Mouse (Mus musculus): Measurements from ENCODE around the gene Wscd2. TPM values are rescaled to one million over a fixed set of nuclear protein-coding genes. Genes with fewer than 3 reads are reported as not detected.

Gene Wscd2
- total and polyA plus RNA-seq, 3 experiments, result 0.38 to 0.51 (median 0.39) TPM

- TF ChIP-seq ZKSCAN1 (IDR thresholded peaks at IDR 0.05; ENCODE audit: borderline replicate concordance, low read depth, low read length) (no peak), POLR2AphosphoS2 (IDR thresholded peaks at IDR 0.05; ENCODE audit: low read depth, low read length) (no peak), UBTF (IDR thresholded peaks at IDR 0.05; ENCODE audit: low read depth, low read length) (no peak), TCF12 (IDR thresholded peaks at IDR 0.05; ENCODE audit: low read depth, low read length) (no peak), JUND (conservative IDR thresholded peaks at IDR 0.05; ENCODE audit: low read depth, low read length) (no peak), NRF1 (IDR thresholded peaks at IDR 0.05; ENCODE audit: low read depth, low read length) (no peak), MEF2A (IDR thresholded peaks at IDR 0.05; ENCODE audit: borderline replicate concordance, low read depth, low read length) (no peak)
- Histone ChIP-seq H3K27me3 (replicated peaks) (peaks cover 76% of the 10 kb centered on the region), H3K9me3 (replicated peaks; ENCODE audit: low read length) (peaks cover 7% of the 10 kb centered on the region), H3K79me2 (replicated peaks; ENCODE audit: control insufficient read depth, extremely low read depth, insufficient read depth, poor library complexity, severe bottlenecking) (no peaks in the 10 kb centered on the region), H3K4me2 (ENCODE audit: insufficient read depth, low read depth, poor library complexity, severe bottlenecking) (no peak overlapping the region), H3K27ac (ENCODE audit: insufficient read depth, low read depth) (no peak overlapping the region), H3K4me1 (ENCODE audit: control insufficient read depth in 1 of 2, insufficient read depth in 2 of 2) (no peaks in the 10 kb centered on the region), H3K9ac (ENCODE audit: insufficient read depth, low read depth) (no peak overlapping the region), H3K4me3 (replicated peaks in 1 of 3; ENCODE audit: low read depth in 2 of 3, low read length in 2 of 3, poor library complexity in 1 of 3) (no peak overlapping the region), H3K36me3 (replicated peaks in 1 of 2; ENCODE audit: control insufficient read depth in 1 of 2, insufficient read depth in 1 of 2, low read length in 1 of 2) (no peaks in the 10 kb centered on the region)
- DNase-seq (ENCODE audit: extremely low read depth), result no peak
- in situ Hi-C loops (cut with MboI; ENCODE audit: low pct_ligation_motif_present, low pct_unique_long_range_greater_than_20kb, low sequenced_read_pairs) (no loop called here), dilution Hi-C loops (cut with MboI; ENCODE audit: extremely low pct_ligation_motif_present, extremely low pct_unique_long_range_greater_than_20kb, low sequenced_read_pairs) (no loop called here)
Observed at GRCm38 (mm10) chr5:113610490-113610889, 120.4 kb downstream of the Wscd2 start.

DNA sequence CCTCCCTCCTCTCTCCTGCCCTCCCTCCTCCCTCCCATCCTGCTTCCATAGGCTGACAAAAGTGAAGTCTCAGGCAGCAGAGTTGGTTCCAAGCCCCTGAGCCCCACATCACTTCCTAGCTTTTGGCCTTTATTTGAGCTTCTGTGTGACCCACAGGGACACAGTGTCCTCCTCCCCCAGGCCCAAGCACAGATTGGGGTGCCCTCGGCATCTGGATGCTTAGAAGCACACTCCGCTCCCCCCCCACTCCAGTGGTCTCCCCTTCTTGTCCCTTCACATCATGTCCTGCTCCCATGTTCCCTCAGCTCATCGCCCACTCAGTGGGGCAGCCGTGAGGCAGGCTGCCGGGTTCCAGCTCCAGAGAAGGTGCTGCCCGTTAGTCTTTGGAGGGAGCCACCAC, 121.0 kb downstream of the Wscd2 start:
- DNase-seq (ENCODE audit: extremely low read depth), result no peak
- Histone ChIP-seq H3K4me3 (replicated peaks in 1 of 3; ENCODE audit: low read depth in 2 of 3, low read length in 2 of 3, poor library complexity in 1 of 3) (no peak overlapping the region), H3K27me3 (replicated peaks) (peaks cover 75% of the 10 kb centered on the region), H3K79me2 (replicated peaks; ENCODE audit: control insufficient read depth, extremely low read depth, insufficient read depth, poor library complexity, severe bottlenecking) (no peaks in the 10 kb centered on the region), H3K4me2 (ENCODE audit: insufficient read depth, low read depth, poor library complexity, severe bottlenecking) (no peak overlapping the region), H3K36me3 (replicated peaks in 1 of 2; ENCODE audit: control insufficient read depth in 1 of 2, insufficient read depth in 1 of 2, low read length in 1 of 2) (no peaks in the 10 kb centered on the region), H3K9me3 (replicated peaks; ENCODE audit: low read length) (peaks cover 10% of the 10 kb centered on the region), H3K27ac (ENCODE audit: insufficient read depth, low read depth) (no peak overlapping the region), H3K9ac (ENCODE audit: insufficient read depth, low read depth) (no peak overlapping the region), H3K4me1 (ENCODE audit: control insufficient read depth in 1 of 2, insufficient read depth in 2 of 2) (no peaks in the 10 kb centered on the region)
- no peak for TF ChIP-seq ETS1 (conservative IDR thresholded peaks at IDR 0.05; ENCODE audit: low read depth, low read length)
- TF ChIP-seq BHLHE40 (IDR thresholded peaks at IDR 0.05; ENCODE audit: low read depth, low read length), result no peak
- in situ Hi-C loops (cut with MboI; ENCODE audit: low pct_ligation_motif_present, low pct_unique_long_range_greater_than_20kb, low sequenced_read_pairs) (no loop called here), dilution Hi-C loops (cut with MboI; ENCODE audit: extremely low pct_ligation_motif_present, extremely low pct_unique_long_range_greater_than_20kb, low sequenced_read_pairs) (no loop called here)

- DNase-seq (ENCODE audit: extremely low read depth), result no peak
- TF ChIP-seq CTCF (conservative IDR thresholded peaks at IDR 0.05 in 1 of 2, IDR thresholded peaks at IDR 0.05 in 1 of 2; ENCODE audit: low read depth in 2 of 2, low read length in 2 of 2) (no peak), JUND (conservative IDR thresholded peaks at IDR 0.05; ENCODE audit: low read depth, low read length) (no peak), MEF2A (IDR thresholded peaks at IDR 0.05; ENCODE audit: borderline replicate concordance, low read depth, low read length) (no peak), EP300 (IDR thresholded peaks at IDR 0.05; ENCODE audit: low read length) (no peak), RAD21 (IDR thresholded peaks at IDR 0.05; ENCODE audit: low read depth, low read length) (no peak), MAFK (IDR thresholded peaks at IDR 0.05; ENCODE audit: insufficient replicate concordance, low read length) (no peak), BHLHE40 (IDR thresholded peaks at IDR 0.05; ENCODE audit: low read depth, low read length) (no peak), IRF4 (IDR thresholded peaks at IDR 0.05; ENCODE audit: low read depth, low read length) (no peak), SMC3 (IDR thresholded peaks at IDR 0.05; ENCODE audit: low read depth, low read length) (no peak), ZKSCAN1 (IDR thresholded peaks at IDR 0.05; ENCODE audit: borderline replicate concordance, low read depth, low read length) (no peak), NELFE (IDR thresholded peaks at IDR 0.05; ENCODE audit: low read depth, low read length) (no peak), NRF1 (IDR thresholded peaks at IDR 0.05; ENCODE audit: low read depth, low read length) (no peak), SIN3A (IDR thresholded peaks at IDR 0.05; ENCODE audit: low read length) (no peak), POLR2A (IDR thresholded peaks at IDR 0.05; ENCODE audit: low read depth, low read length) (no peak), UBTF (IDR thresholded peaks at IDR 0.05; ENCODE audit: low read depth, low read length) (no peak), USF2 (conservative IDR thresholded peaks at IDR 0.05; ENCODE audit: low read depth, low read length) (no peak), ELF1 (IDR thresholded peaks at IDR 0.05; ENCODE audit: low read depth, low read length) (no peak), E2F4 (IDR thresholded peaks at IDR 0.05; ENCODE audit: insufficient replicate concordance, low read depth, low read length) (no peak), MAZ (IDR thresholded peaks at IDR 0.05; ENCODE audit: low read depth, low read length) (no peak), ETS1 (conservative IDR thresholded peaks at IDR 0.05; ENCODE audit: low read depth, low read length) (no peak)
- Histone ChIP-seq H3K4me3 (replicated peaks in 1 of 3; ENCODE audit: low read depth in 2 of 3, low read length in 2 of 3, poor library complexity in 1 of 3) (no peak overlapping the region), H3K9ac (ENCODE audit: insufficient read depth, low read depth) (no peak overlapping the region), H3K79me2 (replicated peaks; ENCODE audit: control insufficient read depth, extremely low read depth, insufficient read depth, poor library complexity, severe bottlenecking) (no peaks in the 10 kb centered on the region), H3K27me3 (replicated peaks) (peaks cover 73% of the 10 kb centered on the region), H3K9me3 (replicated peaks; ENCODE audit: low read length) (peaks cover 12% of the 10 kb centered on the region), H3K27ac (ENCODE audit: insufficient read depth, low read depth) (no peak overlapping the region), H3K4me2 (ENCODE audit: insufficient read depth, low read depth, poor library complexity, severe bottlenecking) (no peak overlapping the region), H3K4me1 (ENCODE audit: control insufficient read depth in 1 of 2, insufficient read depth in 2 of 2) (no peaks in the 10 kb centered on the region), H3K36me3 (replicated peaks in 1 of 2; ENCODE audit: control insufficient read depth in 1 of 2, insufficient read depth in 1 of 2, low read length in 1 of 2) (no peaks in the 10 kb centered on the region)
- in situ Hi-C loops (cut with MboI; ENCODE audit: low pct_ligation_motif_present, low pct_unique_long_range_greater_than_20kb, low sequenced_read_pairs) (no loop called here), dilution Hi-C loops (cut with MboI; ENCODE audit: extremely low pct_ligation_motif_present, extremely low pct_unique_long_range_greater_than_20kb, low sequenced_read_pairs) (no loop called here)
Observed at GRCm38 (mm10) chr5:113611771-113612233, 121.7 kb downstream of the Wscd2 start.

Measured in CH12.LX (cell line).